Mouse (Mus musculus) stomach, embryonic 16.5 days (tissue): ENCODE measurements at regions not wholly inside any gene's neighbourhood (a gene's known extent, or its start where the extent isn't known, plus 50 kb on each side); places are given as distances from the start of the nearest gene placed in this dataset.

Source experiments
- ATAC-seq: fragments of 200-750 bp; cut with Nextera tagmentation; 2 replicates; pipeline ENCODE4 v1.8.0; 2017; ENCODE audit warnings: moderate number of reproducible peaks, moderate TSS enrichment; ENCODE audit not compliant: insufficient read depth, low FRiP score
- H3K27ac ChIP-seq: fragments of 300-500 bp; sonication (generic); 2 replicates; pipeline ENCODE4 v1.5.1; 2014; ENCODE audit warnings: low read length
- H3K27me3 ChIP-seq: fragments of 300-500 bp; sonication (generic); 2 replicates; pipeline ENCODE4 v1.6.1; 2014; ENCODE audit warnings: low read length, control low read depth, mixed read lengths; ENCODE audit not compliant: control insufficient read depth, insufficient read depth
- H3K36me3 ChIP-seq: fragments of 300-500 bp; sonication (generic); 2 replicates; pipeline ENCODE4 v1.6.1; 2014; ENCODE audit warnings: low read length; ENCODE audit not compliant: control insufficient read depth, insufficient read depth
- H3K4me1 ChIP-seq: fragments of 300-500 bp; sonication (generic); 2 replicates; pipeline ENCODE4 v1.6.1; 2014; ENCODE audit warnings: low read length, control low read depth, mixed read lengths; ENCODE audit not compliant: control insufficient read depth, insufficient read depth
- H3K4me2 ChIP-seq: fragments of 300-500 bp; sonication (generic); 2 replicates; pipeline ENCODE4 v1.6.1; 2014; ENCODE audit warnings: low read depth, low read length, mixed read lengths
- H3K4me3 ChIP-seq: fragments of 300-500 bp; sonication (generic); replicated peaks from 2 replicates; pipeline ENCODE4 v1.5.1; 2014; ENCODE audit warnings: mild to moderate bottlenecking, low read length
- H3K9ac ChIP-seq: fragments of 300-500 bp; sonication (generic); 2 replicates; pipeline ENCODE4 v1.6.1; 2014; ENCODE audit warnings: low read length
- H3K9me3 ChIP-seq: fragments of 300-500 bp; sonication (generic); replicated peaks from 2 replicates; pipeline ENCODE4 v1.6.1; 2016; ENCODE audit warnings: low read length, control low read depth; ENCODE audit not compliant: control insufficient read depth
- WGBS: fragments of 180-500 bp; shearing (Covaris S2); extraction: QIAGEN DNeasy Blood & Tissue Kit; methylation state at CpG from one replicate; pipeline ENCODE4 v1.1.7; 2014; 5-methylcytosine and 5-hydroxymethylcytosine counted together

- peaks cover 5% of the 10 kb centered on the region; the same call in 1 of the 2 replicates for H3K9me3 ChIP-seq
- H3K36me3 ChIP-seq = no peaks in the 10 kb centered on the region
- H3K27ac ChIP-seq = no peak overlapping the region
- no peak overlapping the region for H3K4me2 ChIP-seq
- H3K27me3 ChIP-seq = no peaks in the 10 kb centered on the region
- no peak overlapping the region for H3K9ac ChIP-seq
- no peak overlapping the region for H3K4me3 ChIP-seq
- no peak for ATAC-seq
- WGBS = 88% methylated on average over 20 of the region's 20 CpGs
- H3K4me1 ChIP-seq = no peaks in the 10 kb centered on the region
Measured at GRCm38 (mm10) chr5:134804291-134805049, 57.3 kb upstream of the Eln start.

- WGBS = 76% methylated on average over 11 of the region's 11 CpGs
- Histone ChIP-seq H3K36me3 (no peaks in the 10 kb centered on the region), H3K4me2 (no peak overlapping the region), H3K9me3 (peaks cover 5% of the 10 kb centered on the region; the same call in 1 of the 2 replicates), H3K4me1 (0 out of 2 replicates have a peak, but pooled peaks cover 3% of the 10 kb centered on the region), H3K27me3 (no peaks in the 10 kb centered on the region), H3K4me3 (no peak overlapping the region), H3K27ac (no peak overlapping the region), H3K9ac (no peak overlapping the region)
- ATAC-seq = no peak
Measured at GRCm38 (mm10) chr5:134802161-134802719, 55.1 kb upstream of the Eln start.

- ATAC-seq = no peak
- no peak overlapping the region for H3K27ac ChIP-seq
- H3K9me3 ChIP-seq = peaks cover 5% of the 10 kb centered on the region; the same call in 1 of the 2 replicates
- no peak overlapping the region for H3K4me3 ChIP-seq
- no peak overlapping the region for H3K9ac ChIP-seq
- no peak overlapping the region for H3K4me2 ChIP-seq
- H3K27me3 ChIP-seq = no peaks in the 10 kb centered on the region
- H3K36me3 ChIP-seq = no peaks in the 10 kb centered on the region
- WGBS = 88% methylated on average over 3 of the region's 3 CpGs
- 0 out of 2 replicates have a peak, but pooled peaks cover 3% of the 10 kb centered on the region for H3K4me1 ChIP-seq
Measured at GRCm38 (mm10) chr5:134800481-134800880, 53.4 kb upstream of the Eln start.

- no peaks in the 10 kb centered on the region for H3K27me3 ChIP-seq
- H3K27ac ChIP-seq = no peak overlapping the region
- no peak; the same call in 1 of the 2 replicates for ATAC-seq
- H3K4me1 ChIP-seq = 0 out of 2 replicates have a peak, but pooled peaks cover 3% of the 10 kb centered on the region
- H3K4me3 ChIP-seq = no peak overlapping the region
- H3K4me2 ChIP-seq = no peak overlapping the region
- no peak overlapping the region for H3K9ac ChIP-seq
- no peaks in the 10 kb centered on the region for H3K36me3 ChIP-seq
- peaks cover 4% of the 10 kb centered on the region; the same call in 1 of the 2 replicates for H3K9me3 ChIP-seq
Measured at GRCm38 (mm10) chr5:134799911-134800310, 52.8 kb upstream of the Eln start.

GRCm38 (mm10) chr5:134797688-134798094 is 50.6 kb upstream of the Eln start:
- WGBS = 27% methylated on average over 18 of the region's 18 CpGs
- Histone ChIP-seq H3K27me3 (no peaks in the 10 kb centered on the region), H3K9me3 (no peaks in the 10 kb centered on the region), H3K27ac (no peak overlapping the region), H3K9ac (no peak overlapping the region), H3K4me3 (no peak overlapping the region), H3K4me1 (0 out of 2 replicates have a peak, but pooled peaks cover 3% of the 10 kb centered on the region), H3K36me3 (no peaks in the 10 kb centered on the region), H3K4me2 (no peak overlapping the region)
- ATAC-seq = peak; percentile 72; the same call in 1 of the 2 replicates
